Mouse (Mus musculus): ENCODE measurements at regions not wholly inside any gene's neighbourhood (a gene's known extent, or its start where the extent isn't known, plus 50 kb on each side); places are given as distances from the start of the nearest gene placed in this dataset.

DNA sequence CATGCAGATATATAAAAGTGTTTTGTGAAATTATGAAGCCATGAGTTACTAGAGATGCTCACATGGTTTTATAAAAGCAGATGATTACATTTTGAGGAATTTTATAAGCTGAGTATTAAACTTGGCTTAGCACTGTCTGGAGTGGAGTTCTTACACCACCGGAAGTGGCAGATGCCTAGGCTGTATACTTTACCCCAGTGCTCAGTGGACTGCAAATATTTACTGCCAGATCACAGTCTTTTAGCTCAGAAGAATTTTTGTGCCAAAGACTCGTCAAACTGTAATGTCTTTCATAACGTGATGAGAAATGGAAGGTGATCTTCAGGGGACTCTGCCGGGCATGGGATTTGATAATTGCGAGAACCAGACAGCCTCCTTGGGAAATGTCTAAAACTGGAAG lies 136.1 kb upstream of the 9330182O14Rik start:
- H3K9me3 ChIP-seq (ENCODE audit: control insufficient read depth, low read length) = no peaks in the 10 kb centered on the region
- no peaks in the 10 kb centered on the region for H3K27me3 ChIP-seq (replicated peaks; ENCODE audit: control insufficient read depth, insufficient read depth, low read length)
- no peak for ATAC-seq
- H3K4me3 ChIP-seq (ENCODE audit: low read length) = no peak overlapping the region
- no peak overlapping the region for H3K4me2 ChIP-seq (ENCODE audit: low read depth, low read length)
- no peak overlapping the region for H3K27ac ChIP-seq (ENCODE audit: low read length)
- no peaks in the 10 kb centered on the region for H3K36me3 ChIP-seq (ENCODE audit: control insufficient read depth, insufficient read depth, low read length)
- no peak overlapping the region for H3K9ac ChIP-seq (ENCODE audit: low read depth, low read length)
- WGBS = 53% methylated on average over 5 of the region's 5 CpGs
- no peaks in the 10 kb centered on the region for H3K4me1 ChIP-seq (ENCODE audit: control insufficient read depth, insufficient read depth, low read length)

GRCm38 (mm10) chr15:40000022-40000421 lies 134.1 kb upstream of the 9330182O14Rik start:
- H3K4me2 ChIP-seq (ENCODE audit: low read depth, low read length) = no peak overlapping the region
- no peaks in the 10 kb centered on the region for H3K27me3 ChIP-seq (replicated peaks; ENCODE audit: control insufficient read depth, insufficient read depth, low read length)
- H3K4me3 ChIP-seq (ENCODE audit: low read length) = no peak overlapping the region
- H3K4me1 ChIP-seq (ENCODE audit: control insufficient read depth, insufficient read depth, low read length) = no peaks in the 10 kb centered on the region
- ATAC-seq = no peak
- no peak overlapping the region for H3K27ac ChIP-seq (ENCODE audit: low read length)
- no peaks in the 10 kb centered on the region for H3K36me3 ChIP-seq (ENCODE audit: control insufficient read depth, insufficient read depth, low read length)
- 42% methylated on average over 5 of the region's 5 CpGs for WGBS
- no peaks in the 10 kb centered on the region for H3K9me3 ChIP-seq (ENCODE audit: control insufficient read depth, low read length)
- no peak overlapping the region for H3K9ac ChIP-seq (ENCODE audit: low read depth, low read length)

GRCm38 (mm10) chr15:40005096-40005495 lies 129.1 kb upstream of the 9330182O14Rik start:
- Histone ChIP-seq H3K9me3 (ENCODE audit: control insufficient read depth, low read length) (no peaks in the 10 kb centered on the region), H3K4me2 (ENCODE audit: low read depth, low read length) (no peak overlapping the region), H3K36me3 (ENCODE audit: control insufficient read depth, insufficient read depth, low read length) (no peaks in the 10 kb centered on the region), H3K9ac (ENCODE audit: low read depth, low read length) (no peak overlapping the region), H3K4me1 (ENCODE audit: control insufficient read depth, insufficient read depth, low read length) (no peaks in the 10 kb centered on the region), H3K27ac (ENCODE audit: low read length) (no peak overlapping the region), H3K27me3 (replicated peaks; ENCODE audit: control insufficient read depth, insufficient read depth, low read length) (no peaks in the 10 kb centered on the region), H3K4me3 (ENCODE audit: low read length) (no peak overlapping the region)
- no peak for ATAC-seq
- 71% methylated on average over 16 of the region's 16 CpGs for WGBS

DNA sequence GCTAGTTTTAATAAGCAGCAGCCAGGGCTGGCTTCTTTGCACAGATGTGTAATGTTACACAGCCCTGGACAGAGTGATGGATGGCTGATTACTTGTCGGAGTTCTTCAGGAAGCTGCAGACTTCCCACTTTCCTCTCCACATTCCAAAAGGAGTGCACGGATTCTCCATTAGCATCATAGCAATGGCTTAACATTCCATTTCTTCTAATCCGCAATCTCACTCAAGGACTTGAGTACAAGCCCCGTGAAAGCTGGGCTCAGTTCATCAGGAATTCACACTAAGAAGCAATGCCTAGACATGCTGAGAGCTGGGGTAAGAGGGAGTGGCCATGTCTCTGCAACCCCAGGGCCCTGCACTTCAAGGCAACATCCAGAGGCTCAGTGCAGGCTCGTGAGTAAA lies 126.3 kb upstream of the 9330182O14Rik start:
- Histone ChIP-seq H3K27ac (ENCODE audit: low read length) (no peak overlapping the region), H3K4me1 (ENCODE audit: control insufficient read depth, insufficient read depth, low read length) (no peaks in the 10 kb centered on the region), H3K27me3 (replicated peaks; ENCODE audit: control insufficient read depth, insufficient read depth, low read length) (no peaks in the 10 kb centered on the region), H3K9ac (ENCODE audit: low read depth, low read length) (no peak overlapping the region), H3K4me2 (ENCODE audit: low read depth, low read length) (no peak overlapping the region), H3K36me3 (ENCODE audit: control insufficient read depth, insufficient read depth, low read length) (no peaks in the 10 kb centered on the region), H3K9me3 (ENCODE audit: control insufficient read depth, low read length) (no peaks in the 10 kb centered on the region), H3K4me3 (ENCODE audit: low read length) (no peak overlapping the region)
- ATAC-seq = no peak
- 11% methylated on average over 5 of the region's 5 CpGs for WGBS

- Histone ChIP-seq H3K4me3 (ENCODE audit: low read length) (no peak overlapping the region), H3K4me1 (ENCODE audit: control insufficient read depth, insufficient read depth, low read length) (no peaks in the 10 kb centered on the region), H3K4me2 (ENCODE audit: low read depth, low read length) (no peak overlapping the region), H3K9ac (ENCODE audit: low read depth, low read length) (no peak overlapping the region), H3K9me3 (ENCODE audit: control insufficient read depth, low read length) (no peaks in the 10 kb centered on the region), H3K27me3 (replicated peaks; ENCODE audit: control insufficient read depth, insufficient read depth, low read length) (no peaks in the 10 kb centered on the region), H3K36me3 (ENCODE audit: control insufficient read depth, insufficient read depth, low read length) (no peaks in the 10 kb centered on the region), H3K27ac (ENCODE audit: low read length) (no peak overlapping the region)
- ATAC-seq = no peak
- 89% methylated on average over 3 of the region's 3 CpGs for WGBS
Measured at GRCm38 (mm10) chr15:40013833-40014232, 120.3 kb upstream of the 9330182O14Rik start.

GRCm38 (mm10) chr15:40017019-40017418 lies 117.1 kb upstream of the 9330182O14Rik start:
- H3K4me3 ChIP-seq (ENCODE audit: low read length) = no peak overlapping the region

DNA sequence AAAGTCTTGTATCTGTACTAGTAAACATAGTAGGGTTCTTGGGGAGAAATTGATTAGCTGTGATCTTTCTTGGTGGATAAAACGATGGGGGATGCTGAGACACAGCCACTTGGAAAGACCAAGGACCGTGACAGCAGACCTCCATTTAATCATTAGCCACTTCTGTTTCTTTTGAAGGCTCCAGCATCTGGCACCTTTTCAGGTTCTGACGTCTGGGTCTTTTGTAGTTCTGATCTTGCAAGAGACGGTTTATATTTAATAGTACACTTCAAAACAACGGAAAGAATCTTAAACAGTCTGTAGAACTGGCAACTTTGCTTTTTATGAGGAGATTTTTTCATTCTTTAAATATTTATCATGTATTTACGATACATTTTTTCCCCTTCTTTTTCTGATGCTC lies 116.6 kb upstream of the 9330182O14Rik start:
- H3K4me3 ChIP-seq (ENCODE audit: low read length) = no peak overlapping the region
- H3K4me1 ChIP-seq (ENCODE audit: control insufficient read depth, insufficient read depth, low read length) = no peaks in the 10 kb centered on the region
- no peak overlapping the region for H3K27ac ChIP-seq (ENCODE audit: low read length)
- 28% methylated on average over 6 of the region's 6 CpGs for WGBS
- H3K27me3 ChIP-seq (replicated peaks; ENCODE audit: control insufficient read depth, insufficient read depth, low read length) = no peaks in the 10 kb centered on the region
- no peak for ATAC-seq
- no peak overlapping the region for H3K9ac ChIP-seq (ENCODE audit: low read depth, low read length)
- no peaks in the 10 kb centered on the region for H3K9me3 ChIP-seq (ENCODE audit: control insufficient read depth, low read length)
- no peak overlapping the region for H3K4me2 ChIP-seq (ENCODE audit: low read depth, low read length)
- no peaks in the 10 kb centered on the region for H3K36me3 ChIP-seq (ENCODE audit: control insufficient read depth, insufficient read depth, low read length)

More at GRCm38 (mm10) chr15:40017019-40017418, 117.1 kb upstream of the 9330182O14Rik start:
- Histone ChIP-seq H3K4me2 (ENCODE audit: low read depth, low read length) (no peak overlapping the region), H3K27me3 (replicated peaks; ENCODE audit: control insufficient read depth, insufficient read depth, low read length) (no peaks in the 10 kb centered on the region), H3K27ac (ENCODE audit: low read length) (no peak overlapping the region), H3K36me3 (ENCODE audit: control insufficient read depth, insufficient read depth, low read length) (no peaks in the 10 kb centered on the region), H3K9ac (ENCODE audit: low read depth, low read length) (no peak overlapping the region), H3K4me1 (ENCODE audit: control insufficient read depth, insufficient read depth, low read length) (no peaks in the 10 kb centered on the region), H3K9me3 (ENCODE audit: control insufficient read depth, low read length) (no peaks in the 10 kb centered on the region)
- 67% methylated on average over 2 of the region's 2 CpGs for WGBS
- ATAC-seq = no peak

DNA sequence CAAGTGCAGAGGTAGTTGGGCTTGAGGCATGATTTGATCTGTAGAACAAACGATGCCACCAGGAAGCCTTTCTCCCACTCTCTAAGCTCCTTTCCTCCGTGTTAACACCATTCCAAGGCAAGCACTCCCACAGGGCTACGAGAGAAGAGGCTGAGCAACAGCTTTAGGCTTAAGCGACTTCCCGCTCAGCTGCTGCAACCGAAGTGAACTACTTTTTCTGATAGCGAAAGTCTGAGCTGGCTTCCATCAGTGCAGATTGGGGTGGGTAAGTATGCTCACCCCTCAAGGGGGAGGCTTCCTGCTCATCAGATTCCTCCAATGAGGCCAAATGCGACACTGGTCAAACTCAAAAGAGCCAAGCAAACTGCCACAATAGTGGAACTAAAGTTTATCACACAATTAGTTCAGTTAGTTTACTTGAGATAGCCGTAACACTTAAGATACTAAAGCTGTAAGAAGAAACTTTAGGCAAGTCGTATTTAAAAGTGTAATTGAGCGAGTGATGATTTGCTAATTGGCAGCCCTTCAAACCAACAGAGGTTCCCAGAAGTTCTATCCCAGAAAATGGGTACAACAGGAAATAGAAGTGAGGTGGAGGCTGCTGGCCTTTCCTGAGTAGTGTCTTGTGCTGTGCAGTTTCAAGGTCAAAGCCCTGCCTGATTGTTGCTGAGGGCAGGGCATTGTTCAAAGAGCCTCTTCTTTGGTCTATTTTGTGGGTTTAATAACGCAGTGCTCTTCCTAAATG lies 115.9 kb upstream of the 9330182O14Rik start:
- no peak overlapping the region for H3K9ac ChIP-seq (ENCODE audit: low read depth, low read length)
- 0 out of 2 replicates have a peak overlapping the region, but pooled peaks have one; percentile 2 for H3K4me2 ChIP-seq (ENCODE audit: low read depth, low read length)
- 22% methylated on average over 12 of the region's 12 CpGs for WGBS
- no peaks in the 10 kb centered on the region for H3K9me3 ChIP-seq (ENCODE audit: control insufficient read depth, low read length)
- H3K4me1 ChIP-seq (ENCODE audit: control insufficient read depth, insufficient read depth, low read length) = no peaks in the 10 kb centered on the region
- no peak for ATAC-seq
- H3K36me3 ChIP-seq (ENCODE audit: control insufficient read depth, insufficient read depth, low read length) = no peaks in the 10 kb centered on the region
- H3K27ac ChIP-seq (ENCODE audit: low read length) = no peak overlapping the region
- no peaks in the 10 kb centered on the region for H3K27me3 ChIP-seq (replicated peaks; ENCODE audit: control insufficient read depth, insufficient read depth, low read length)
- 0 out of 2 replicates have a peak overlapping the region, but pooled peaks have one; percentile 1 for H3K4me3 ChIP-seq (ENCODE audit: low read length)

DNA sequence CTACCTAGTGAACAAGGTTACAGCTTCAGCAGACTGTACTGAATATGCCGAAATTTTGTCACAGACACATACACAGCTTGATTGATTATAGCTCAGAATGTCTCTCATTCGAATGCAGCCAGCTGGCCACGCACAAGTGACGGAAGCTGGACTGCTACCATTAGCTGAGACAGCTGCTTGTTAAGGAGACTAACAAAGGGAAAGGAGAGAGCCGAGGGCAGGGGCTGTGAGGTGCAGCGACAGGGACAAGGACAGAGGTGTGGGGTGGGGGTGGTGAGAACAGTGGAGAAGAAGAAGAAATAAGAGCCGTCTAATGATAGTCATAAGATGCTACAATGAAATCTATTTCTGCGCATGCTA lies 115.4 kb upstream of the 9330182O14Rik start:
- Histone ChIP-seq H3K9me3 (ENCODE audit: control insufficient read depth, low read length) (no peaks in the 10 kb centered on the region), H3K4me3 (ENCODE audit: low read length) (no peak overlapping the region), H3K4me2 (ENCODE audit: low read depth, low read length) (no peak overlapping the region), H3K27me3 (replicated peaks; ENCODE audit: control insufficient read depth, insufficient read depth, low read length) (no peaks in the 10 kb centered on the region), H3K27ac (ENCODE audit: low read length) (no peak overlapping the region), H3K4me1 (ENCODE audit: control insufficient read depth, insufficient read depth, low read length) (no peaks in the 10 kb centered on the region), H3K9ac (ENCODE audit: low read depth, low read length) (no peak overlapping the region), H3K36me3 (ENCODE audit: control insufficient read depth, insufficient read depth, low read length) (no peaks in the 10 kb centered on the region)
- WGBS = 49% methylated on average over 8 of the region's 8 CpGs
- ATAC-seq = no peak

- no peak overlapping the region for H3K9ac ChIP-seq (ENCODE audit: low read depth, low read length)
- no peak overlapping the region for H3K4me2 ChIP-seq (ENCODE audit: low read depth, low read length)
- 81% methylated on average over 8 of the region's 8 CpGs for WGBS
- H3K36me3 ChIP-seq (ENCODE audit: control insufficient read depth, insufficient read depth, low read length) = no peaks in the 10 kb centered on the region
- ATAC-seq = no peak
- H3K4me1 ChIP-seq (ENCODE audit: control insufficient read depth, insufficient read depth, low read length) = no peaks in the 10 kb centered on the region
- no peak overlapping the region for H3K4me3 ChIP-seq (ENCODE audit: low read length)
- H3K9me3 ChIP-seq (ENCODE audit: control insufficient read depth, low read length) = no peaks in the 10 kb centered on the region
- no peaks in the 10 kb centered on the region for H3K27me3 ChIP-seq (replicated peaks; ENCODE audit: control insufficient read depth, insufficient read depth, low read length)
- H3K27ac ChIP-seq (ENCODE audit: low read length) = no peak overlapping the region
Measured at GRCm38 (mm10) chr15:40019226-40019625, 114.9 kb upstream of the 9330182O14Rik start.

All from intestine, embryonic 16.5 days (tissue).